Mouse (Mus musculus) heart, embryonic 14.5 days (tissue): ENCODE measurements at regions not wholly inside any gene's neighbourhood (a gene's known extent, or its start where the extent isn't known, plus 50 kb on each side); places are given as distances from the start of the nearest gene placed in this dataset.

Experiments used
- ATAC-seq: fragments of 200-750 bp; cut with Nextera tagmentation; 2 replicates; pipeline ENCODE4 v1.8.0; 2017; ENCODE audit warnings: low read depth, moderate TSS enrichment; ENCODE audit not compliant: insufficient number of reproducible peaks, insufficient read depth, low FRiP score
- H3K27ac ChIP-seq, 2 experiments: fragments of 200-500 bp in 1 of 2; fragments of 300-500 bp in 1 of 2; sonication (generic) in 1 of 2; replicated peaks in 1 of 2; 2 replicates each; pipeline ENCODE4 v1.5.1; 2012 to 2014; ENCODE audit warnings: low read depth in 2 of 2, low read length in 2 of 2, control low read depth in 1 of 2, mild to moderate bottlenecking in 1 of 2, mixed read lengths in 1 of 2; ENCODE audit not compliant: control insufficient read depth in 1 of 2, insufficient read depth in 1 of 2
- H3K27me3 ChIP-seq: fragments of 300-500 bp; sonication (generic); 2 replicates; pipeline ENCODE4 v1.6.1; 2014; ENCODE audit warnings: mild to moderate bottlenecking, low read length, control low read depth; ENCODE audit not compliant: control insufficient read depth, insufficient read depth
- H3K36me3 ChIP-seq: fragments of 300-500 bp; sonication (generic); 2 replicates; pipeline ENCODE4 v1.6.1; 2014; ENCODE audit warnings: mild to moderate bottlenecking, control low read depth, low read length, mixed read lengths; ENCODE audit not compliant: control insufficient read depth, insufficient read depth
- H3K4me1 ChIP-seq, 2 experiments: fragments of 200-500 bp in 1 of 2; fragments of 300-500 bp in 1 of 2; sonication (generic) in 1 of 2; 2 replicates each; pipeline ENCODE4 v1.6.1; 2012 to 2014; ENCODE audit warnings: low read length in 2 of 2, control low read depth in 1 of 2, mixed read lengths in 1 of 2; ENCODE audit not compliant: control insufficient read depth in 2 of 2, insufficient read depth in 2 of 2
- H3K4me2 ChIP-seq: fragments of 300-500 bp; sonication (generic); 2 replicates; pipeline ENCODE4 v1.6.1; 2014; ENCODE audit warnings: mild to moderate bottlenecking, low read length
- H3K4me3 ChIP-seq, 2 experiments: fragments of 200-500 bp in 1 of 2; fragments of 300-500 bp in 1 of 2; sonication (generic) in 1 of 2; 2 replicates each; pipeline ENCODE4 v1.5.1; 2012 to 2014; ENCODE audit warnings: low read length in 2 of 2, mild to moderate bottlenecking in 2 of 2, control low read depth in 1 of 2, low read depth in 1 of 2, moderate library complexity in 1 of 2; ENCODE audit not compliant: control insufficient read depth in 1 of 2, insufficient read depth in 1 of 2
- H3K9ac ChIP-seq: fragments of 300-500 bp; sonication (generic); 2 replicates; pipeline ENCODE4 v1.6.1; 2014; ENCODE audit warnings: mild to moderate bottlenecking, low read length
- H3K9me3 ChIP-seq: fragments of 300-500 bp; sonication (generic); 2 replicates; pipeline ENCODE4 v1.6.1; 2016; ENCODE audit warnings: low read length, control low read depth; ENCODE audit not compliant: control insufficient read depth
- WGBS: fragments of 180-500 bp; shearing (Covaris S2); extraction: QIAGEN DNeasy Blood & Tissue Kit; methylation state at CpG from one replicate; pipeline ENCODE4 v1.1.7; 2014; 5-methylcytosine and 5-hydroxymethylcytosine counted together

DNA sequence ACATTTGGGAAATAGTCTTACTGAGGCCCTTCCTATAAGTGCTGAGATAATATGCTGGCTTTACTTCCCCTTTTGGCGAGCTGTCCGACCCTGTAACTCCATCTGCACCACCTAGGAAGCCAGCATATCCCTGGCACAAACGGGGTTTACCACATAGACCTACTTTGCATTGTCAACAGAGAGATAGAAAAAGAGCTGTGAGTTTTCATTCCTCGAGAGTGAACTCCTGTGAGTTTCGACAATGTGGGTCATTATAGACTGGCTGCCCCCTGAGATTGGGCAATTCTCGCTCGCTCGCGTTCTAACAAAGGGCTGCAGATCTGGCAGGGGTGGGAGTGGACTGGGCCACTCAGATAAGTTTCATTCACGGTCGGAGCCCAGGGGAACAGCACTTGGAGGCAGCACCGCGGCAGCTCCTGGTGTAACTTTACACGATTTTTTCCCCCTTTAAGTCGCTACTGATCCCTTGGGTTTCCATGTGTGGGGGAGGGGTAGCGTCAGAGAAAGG lies 98.3 kb upstream of the Adgrl2 start:
- WGBS: 3% methylated on average over 16 of the region's 16 CpGs
- Histone ChIP-seq H3K4me2 (peak overlapping the region; percentile 78), H3K9ac (peak overlapping the region; percentile 67), H3K4me1 (peaks cover 25 to 44% of the 10 kb centered on the region in 2 experiments), H3K4me3 (peak overlapping the region; percentile 29 to 37), H3K27me3 (no peaks in the 10 kb centered on the region), H3K9me3 (no peaks in the 10 kb centered on the region), H3K36me3 (no peaks in the 10 kb centered on the region), H3K27ac (no peak overlapping the region)
- ATAC-seq: no peak

DNA sequence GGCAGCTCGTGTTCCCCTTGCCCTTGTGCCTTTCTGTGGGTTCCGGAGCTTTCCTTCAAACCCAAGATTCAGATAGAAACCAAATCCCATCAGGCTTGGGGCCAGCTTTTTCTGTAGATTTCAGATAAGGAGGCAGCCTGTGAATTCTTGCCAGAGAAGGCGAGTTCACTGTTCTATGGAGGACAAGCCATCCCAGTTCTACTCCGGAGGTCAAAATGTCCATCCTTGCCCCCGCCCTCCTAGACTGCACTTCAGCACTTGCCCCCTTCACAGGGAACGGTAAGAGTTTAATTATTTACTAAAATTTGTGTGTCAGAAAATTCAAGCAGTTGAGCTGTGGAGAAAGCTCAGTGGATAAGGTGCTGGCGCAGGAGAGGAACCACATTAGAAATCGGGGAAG lies 97.1 kb upstream of the Adgrl2 start:
- Histone ChIP-seq H3K4me1 (peaks cover 28 to 44% of the 10 kb centered on the region in 2 experiments), H3K27me3 (no peaks in the 10 kb centered on the region), H3K27ac (no peak overlapping the region), H3K9ac (no peak overlapping the region), H3K36me3 (no peaks in the 10 kb centered on the region), H3K4me2 (no peak overlapping the region), H3K4me3 (no peak overlapping the region), H3K9me3 (no peaks in the 10 kb centered on the region)
- no peak for ATAC-seq
- 75% methylated on average over 8 of the region's 8 CpGs for WGBS

DNA sequence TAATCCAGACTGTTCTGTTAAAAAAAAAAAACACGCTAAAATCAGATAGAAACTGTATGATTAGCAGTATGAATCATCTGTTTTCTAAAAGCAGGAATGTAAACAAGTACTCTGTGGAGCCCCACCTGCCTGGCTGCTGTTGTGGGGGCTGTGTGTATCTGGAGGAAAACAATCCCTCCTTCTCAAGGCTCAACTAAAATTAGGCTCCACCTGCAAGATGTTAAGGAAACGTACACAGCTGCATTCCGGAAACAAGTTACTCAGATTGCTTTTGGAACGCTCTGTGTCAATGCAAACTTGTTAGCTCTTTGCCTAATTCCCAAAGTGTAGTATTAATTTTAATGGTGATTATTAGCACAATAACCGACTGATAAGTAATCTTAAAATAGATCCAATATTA lies 96.3 kb upstream of the Adgrl2 start:
- H3K4me1 ChIP-seq: peaks cover 28 to 44% of the 10 kb centered on the region in 2 experiments
- H3K4me3 ChIP-seq: no peak overlapping the region
- ATAC-seq: no peak
- no peak overlapping the region for H3K27ac ChIP-seq
- WGBS: 46% methylated on average over 5 of the region's 5 CpGs
- H3K9me3 ChIP-seq: no peaks in the 10 kb centered on the region
- H3K9ac ChIP-seq: no peak overlapping the region
- no peaks in the 10 kb centered on the region for H3K27me3 ChIP-seq
- H3K36me3 ChIP-seq: no peaks in the 10 kb centered on the region
- no peak overlapping the region for H3K4me2 ChIP-seq

DNA sequence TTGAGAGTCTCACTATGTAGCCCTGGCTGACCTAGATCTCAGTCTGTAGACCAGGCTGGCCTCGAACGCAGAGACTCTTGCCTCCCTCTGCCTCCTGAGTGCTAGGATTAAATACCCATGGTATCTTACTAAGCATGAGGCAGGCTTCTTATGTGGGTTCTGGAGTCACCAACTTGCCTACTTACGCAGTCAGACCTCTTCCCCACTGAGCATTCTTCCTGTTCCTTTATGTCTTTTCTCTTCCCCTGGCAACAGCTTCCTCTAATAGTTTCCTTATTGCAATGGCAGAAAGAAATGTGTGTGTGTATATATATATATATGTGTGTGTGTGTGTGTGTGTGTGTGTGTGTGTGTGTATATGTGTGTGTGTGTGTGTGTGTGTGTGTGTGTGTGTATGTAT lies 95.7 kb upstream of the Adgrl2 start:
- whole genome bisulfite sequencing: 77% methylated on average over 3 of the region's 3 CpGs
- peak overlapping the region in 1 of 2 experiments; percentile 64; a peak in 1 of 4 replicates for H3K27ac ChIP-seq
- no peaks in the 10 kb centered on the region for H3K9me3 ChIP-seq
- H3K4me1 ChIP-seq: peaks cover 28 to 44% of the 10 kb centered on the region in 2 experiments
- no peak for ATAC-seq
- no peaks in the 10 kb centered on the region for H3K36me3 ChIP-seq
- H3K9ac ChIP-seq: no peak overlapping the region
- no peaks in the 10 kb centered on the region for H3K27me3 ChIP-seq
- no peak overlapping the region for H3K4me2 ChIP-seq
- no peak overlapping the region for H3K4me3 ChIP-seq

DNA sequence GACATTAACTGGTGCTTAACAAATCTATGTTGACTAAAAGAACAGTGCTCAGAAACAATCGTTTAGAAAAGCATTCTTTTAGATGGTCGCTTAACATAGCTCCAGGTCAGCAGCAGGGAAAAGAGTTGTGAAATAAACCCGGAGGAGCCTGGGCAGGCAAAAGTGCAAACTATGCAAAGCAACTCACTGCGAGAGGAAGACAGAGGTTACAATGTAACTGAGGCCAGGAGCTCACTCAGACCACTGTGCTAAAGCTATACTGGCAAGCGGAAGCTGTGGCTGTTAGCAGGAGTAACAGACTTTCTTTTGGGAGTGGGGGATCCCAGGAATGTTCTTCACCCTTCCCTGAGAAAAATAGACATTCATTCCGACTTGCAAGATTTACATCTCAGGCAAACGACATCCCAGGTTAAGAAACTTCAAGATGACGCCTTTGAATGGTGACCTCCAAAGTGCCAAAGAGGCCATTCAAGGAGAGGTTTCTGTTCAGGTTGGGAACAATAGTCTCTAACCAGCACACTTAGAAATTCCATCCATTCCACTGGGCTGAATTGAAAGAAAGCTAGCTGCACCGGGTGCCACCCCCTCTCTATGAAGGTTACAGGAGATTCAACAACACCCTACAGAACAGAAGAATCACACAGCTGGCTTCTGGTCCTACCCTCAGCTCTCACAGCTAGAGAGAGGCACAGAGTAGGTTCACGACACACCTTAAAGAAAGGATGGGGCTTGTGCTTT lies 94.7 kb upstream of the Adgrl2 start:
- peak overlapping the region; percentile 64 to 66 for H3K27ac ChIP-seq
- ATAC-seq: no peak
- 0 out of 2 replicates have a peak overlapping the region, but pooled peaks have one; percentile 8 for H3K4me2 ChIP-seq
- peaks cover 28 to 44% of the 10 kb centered on the region in 2 experiments for H3K4me1 ChIP-seq
- 45% methylated on average over 10 of the region's 10 CpGs for WGBS
- no peak overlapping the region for H3K4me3 ChIP-seq
- no peaks in the 10 kb centered on the region for H3K9me3 ChIP-seq
- H3K36me3 ChIP-seq: no peaks in the 10 kb centered on the region
- no peak overlapping the region; the same call in 1 of the 2 replicates for H3K9ac ChIP-seq
- H3K27me3 ChIP-seq: no peaks in the 10 kb centered on the region

DNA sequence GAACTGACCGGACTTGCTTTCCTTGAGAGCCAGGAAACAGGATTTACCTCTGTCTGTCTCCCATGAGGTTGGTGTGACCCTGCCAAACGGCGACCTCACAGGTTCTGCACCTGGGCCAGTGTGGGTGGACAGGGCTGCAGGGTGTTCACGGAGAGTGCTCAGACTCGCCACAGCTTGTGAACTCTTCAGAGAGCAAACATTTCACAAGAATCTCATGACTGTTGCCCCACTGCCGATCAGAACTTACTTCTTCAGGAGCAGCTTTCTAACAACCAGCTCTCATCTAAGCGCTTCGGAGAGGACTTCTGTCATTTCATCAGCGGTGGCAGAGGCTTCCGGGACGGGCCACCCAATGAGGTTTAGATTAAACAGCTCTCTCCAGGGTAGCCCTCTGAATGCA lies 93.0 kb upstream of the Adgrl2 start:
- H3K27me3 ChIP-seq: no peaks in the 10 kb centered on the region
- WGBS: 39% methylated on average over 11 of the region's 11 CpGs
- no peak overlapping the region for H3K27ac ChIP-seq
- ATAC-seq: no peak
- no peaks in the 10 kb centered on the region for H3K9me3 ChIP-seq
- 0 out of 2 replicates have a peak overlapping the region, but pooled peaks have one; percentile 11 for H3K4me2 ChIP-seq
- no peak overlapping the region for H3K4me3 ChIP-seq
- H3K9ac ChIP-seq: no peak overlapping the region
- no peaks in the 10 kb centered on the region for H3K36me3 ChIP-seq
- peaks cover 23 to 35% of the 10 kb centered on the region in 2 experiments for H3K4me1 ChIP-seq

DNA sequence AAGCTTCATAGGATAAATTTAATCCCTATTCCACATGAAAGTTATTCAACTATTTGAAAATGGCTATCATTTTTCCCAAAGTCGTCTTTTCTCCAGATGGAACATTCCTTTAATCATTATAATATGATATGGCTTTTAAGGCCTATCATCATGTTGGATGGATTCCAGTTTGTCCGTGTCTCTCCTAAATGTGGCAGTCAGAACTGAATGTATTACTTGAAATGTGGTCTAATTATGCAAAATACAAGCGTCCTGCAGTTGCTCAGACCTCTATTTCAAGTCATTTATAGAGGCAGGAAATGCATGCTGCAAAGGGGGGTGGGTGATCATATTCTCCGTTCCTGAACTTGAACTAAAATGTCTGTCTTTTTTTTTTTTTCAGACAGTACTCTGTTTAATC lies 88.5 kb upstream of the Adgrl2 start:
- Histone ChIP-seq H3K9ac (no peak overlapping the region), H3K4me2 (no peak overlapping the region), H3K4me3 (no peak overlapping the region), H3K9me3 (no peaks in the 10 kb centered on the region), H3K4me1 (peaks cover 0 to 3% of the 10 kb centered on the region in 2 experiments; a peak in 1 of 4 replicates), H3K27ac (no peak overlapping the region), H3K27me3 (no peaks in the 10 kb centered on the region), H3K36me3 (no peaks in the 10 kb centered on the region)
- WGBS: 60% methylated on average over 4 of the region's 4 CpGs
- no peak for ATAC-seq
